Mouse (Mus musculus): ENCODE measurements around the gene Amh. TPM values are rescaled to one million over a fixed set of nuclear protein-coding genes. Genes with fewer than 3 reads are reported as not detected.
"Not testable (repeated sequence)": the region's sequence is repeated elsewhere in the genome, so short reads cannot be mapped to it uniquely, and the experiment has no call there.

Amh gene
- polyA plus RNA-seq, 1 experiment from 2014 or later: not detected

DNA sequence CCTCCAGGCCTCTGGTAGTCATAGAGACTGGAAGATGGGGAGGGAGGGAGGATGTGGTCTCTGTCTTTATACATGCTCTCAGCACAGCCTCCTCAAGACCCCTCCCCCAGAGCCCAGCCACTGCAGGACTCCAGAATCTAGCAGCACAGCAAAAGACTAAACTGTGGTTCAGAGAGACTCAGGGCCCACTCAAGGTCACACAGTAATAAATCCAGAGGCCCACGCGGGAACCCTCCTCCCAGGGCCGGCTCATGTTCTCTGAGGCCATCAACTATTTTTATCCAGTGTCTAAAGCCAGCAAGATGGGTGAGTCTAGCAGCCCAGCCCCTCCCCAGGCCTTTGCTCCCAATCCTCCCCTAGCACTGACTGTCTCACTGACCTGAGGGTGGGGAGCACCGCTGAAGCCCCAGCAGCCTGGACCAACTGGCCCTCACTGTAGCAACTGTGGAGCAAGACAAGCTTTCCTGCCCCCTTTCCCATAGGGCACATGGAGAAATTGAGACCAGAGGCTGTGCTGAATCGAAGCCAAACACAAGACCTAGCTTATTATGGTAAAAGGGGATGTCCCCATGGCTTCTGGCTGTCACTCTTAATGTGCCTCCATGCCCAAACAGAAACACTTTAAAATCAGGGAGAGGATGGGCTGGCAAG lies 7.5 kb downstream of the Amh start:
- no peaks in the 10 kb centered on the region for H3K36me3 ChIP-seq
- H3K27me3 ChIP-seq: peaks cover 57% of the 10 kb centered on the region
- ATAC-seq (ENCODE audit: low FRiP score, low read depth): no peak
- H3K4me1 ChIP-seq: peaks cover 26% of the 10 kb centered on the region
- no peak overlapping the region for H3K4me3 ChIP-seq
- 50% methylated on average over 5 of the region's 5 CpGs for WGBS
- no peaks in the 10 kb centered on the region for H3K9me3 ChIP-seq
- no peak overlapping the region for H3K9ac ChIP-seq
- no peak overlapping the region for H3K4me2 ChIP-seq (replicated peaks)
- H3K27ac ChIP-seq: no peak overlapping the region

DNA sequence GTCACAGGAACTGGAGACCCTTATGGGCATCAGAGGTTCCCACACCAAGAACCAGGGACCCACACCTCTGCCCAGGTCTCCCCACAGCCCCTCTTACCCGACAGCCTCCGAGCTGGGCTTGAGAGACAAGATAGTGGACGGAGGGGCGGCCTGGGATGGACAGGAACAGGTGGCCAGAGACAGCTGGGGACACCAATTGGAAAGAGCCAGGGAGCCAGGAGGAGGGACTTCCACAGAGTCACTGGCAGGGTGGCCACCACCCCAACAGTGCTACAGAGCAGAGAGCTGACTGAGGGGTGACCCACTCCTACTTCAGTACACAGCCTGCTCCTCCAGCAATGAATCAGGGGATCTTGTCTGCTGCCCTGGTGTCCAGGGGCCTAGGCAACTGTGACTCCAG lies 8.3 kb downstream of the Amh start, which contains the start of gene Jsrp1:
Jsrp1 (minus strand) TSS at position 133 of the 400 bp plus-strand sequence.
- Histone ChIP-seq H3K4me1 (peaks cover 18% of the 10 kb centered on the region), H3K27ac (no peak within 1 kb of the TSS), H3K36me3 (no peaks in the 10 kb centered on the region), H3K9ac (no peak within 1 kb of the TSS), H3K27me3 (peaks cover 50% of the 10 kb centered on the region), H3K9me3 (no peaks in the 10 kb centered on the region), H3K4me2 (replicated peaks) (no peak within 1 kb of the TSS), H3K4me3 (no peak within 1 kb of the TSS)
- 65% methylated on average over 4 of the region's 4 CpGs for WGBS
- ATAC-seq (ENCODE audit: low FRiP score, low read depth): no peak

DNA sequence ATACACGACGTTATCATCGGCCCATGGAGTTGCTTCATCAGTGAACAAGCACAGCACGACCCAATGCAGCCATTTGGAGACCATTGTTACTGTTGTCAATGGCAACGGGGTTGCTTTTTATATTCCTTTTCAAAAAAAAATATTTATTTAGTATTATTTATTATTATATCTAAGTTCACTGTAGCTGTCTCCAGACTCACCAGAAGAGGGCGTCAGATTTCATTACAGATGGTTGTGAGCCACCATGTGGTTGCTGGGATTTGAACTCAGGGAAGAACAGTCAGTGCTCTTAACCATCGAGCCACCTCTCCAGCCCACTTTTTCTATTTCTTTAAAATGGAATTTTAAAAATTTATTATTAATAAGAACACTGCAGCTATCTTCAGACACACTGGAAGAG lies 9.8 kb downstream of the Amh start:
- H3K9me3 ChIP-seq: no peaks in the 10 kb centered on the region
- no peak overlapping the region for H3K4me3 ChIP-seq
- 0 out of 2 replicates have a peak overlapping the region, but pooled peaks have one; percentile 15 for H3K9ac ChIP-seq
- ATAC-seq (ENCODE audit: low FRiP score, low read depth): no peak
- H3K4me2 ChIP-seq (replicated peaks): no peak overlapping the region
- peaks cover 8% of the 10 kb centered on the region for H3K4me1 ChIP-seq
- no peaks in the 10 kb centered on the region for H3K36me3 ChIP-seq
- 70% methylated on average over 7 of the region's 7 CpGs for WGBS
- H3K27ac ChIP-seq: no peak overlapping the region
- H3K27me3 ChIP-seq: peaks cover 36% of the 10 kb centered on the region

DNA sequence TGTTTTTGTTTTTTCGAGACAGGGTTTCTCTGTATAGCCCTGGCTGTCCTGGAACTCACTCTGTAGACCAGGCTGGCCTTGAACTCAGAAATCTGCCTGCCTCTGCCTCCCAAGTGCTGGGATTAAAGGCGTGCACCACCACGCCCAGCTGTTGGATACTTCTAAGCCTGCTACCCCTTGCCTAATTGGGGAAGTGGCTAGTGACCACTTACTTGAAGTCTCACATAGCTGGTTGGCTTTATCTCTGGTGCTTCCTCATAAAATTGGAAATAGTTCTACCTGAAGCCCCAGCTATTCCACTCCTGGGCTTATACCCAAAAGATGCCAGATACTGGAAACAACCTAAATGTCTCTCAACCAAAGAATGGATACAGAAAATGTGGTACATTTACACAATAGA lies 11.3 kb downstream of the Amh start:
- 70% methylated on average over 3 of the region's 3 CpGs for WGBS

DNA sequence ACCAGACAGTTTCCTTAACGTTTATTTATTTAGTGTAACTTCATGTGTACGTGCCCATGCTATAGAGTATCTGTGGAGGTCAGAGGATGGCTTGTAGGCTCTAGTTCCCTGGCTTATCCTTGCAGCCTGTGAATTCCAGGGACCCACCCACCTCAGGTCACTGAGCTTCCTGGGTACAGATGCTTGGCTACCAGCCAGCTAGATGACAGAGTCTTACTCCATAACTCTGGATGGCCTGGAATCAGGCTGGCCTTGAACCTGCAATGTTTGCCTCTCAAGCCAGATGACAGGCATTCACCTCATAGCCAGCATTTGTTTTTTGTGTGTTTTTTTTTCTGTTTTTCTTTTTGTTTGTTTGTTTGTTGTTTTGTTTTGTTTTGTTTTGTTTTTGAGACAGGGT lies 12.1 kb downstream of the Amh start:
- no peak overlapping the region for H3K4me2 ChIP-seq (replicated peaks)
- no peak overlapping the region for H3K4me3 ChIP-seq
- H3K9ac ChIP-seq: no peak overlapping the region
- H3K27me3 ChIP-seq: peaks cover 12% of the 10 kb centered on the region
- no peaks in the 10 kb centered on the region for H3K4me1 ChIP-seq
- ATAC-seq (ENCODE audit: low FRiP score, low read depth): no peak
- WGBS: 75% methylated on average over 2 of the region's 2 CpGs
- no peaks in the 10 kb centered on the region for H3K9me3 ChIP-seq
- H3K27ac ChIP-seq: no peak overlapping the region
- no peaks in the 10 kb centered on the region for H3K36me3 ChIP-seq

More for the DNA sequence above, 11.3 kb downstream of the Amh start:
- not testable (repeated sequence) for H3K4me2 ChIP-seq (replicated peaks); H3K9ac ChIP-seq; H3K36me3 ChIP-seq; H3K9me3 ChIP-seq; H3K4me1 ChIP-seq; H3K4me3 ChIP-seq; H3K27ac ChIP-seq; ATAC-seq (ENCODE audit: low FRiP score, low read depth)
- H3K27me3 ChIP-seq: peaks cover 20% of the 10 kb centered on the region

DNA sequence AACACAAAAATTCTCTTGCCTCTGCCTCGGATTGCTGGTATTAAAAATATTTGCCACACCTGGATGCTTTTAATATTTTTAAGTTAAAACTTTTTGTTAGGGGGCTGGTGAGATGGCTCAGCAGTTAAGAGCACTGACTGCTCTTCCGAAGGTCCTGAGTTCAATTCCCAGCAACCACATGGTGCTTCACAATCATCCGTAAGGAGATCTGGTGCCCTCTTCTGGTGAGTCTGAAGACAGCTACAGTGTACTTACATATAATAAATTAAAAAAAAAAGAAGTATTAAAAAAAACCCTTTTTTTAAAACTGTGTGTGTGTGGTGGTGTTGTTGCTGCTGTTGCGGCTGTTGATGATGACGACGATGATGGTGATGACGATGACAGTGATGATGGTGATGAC lies 12.9 kb downstream of the Amh start:
- not testable (repeated sequence) for H3K27ac ChIP-seq; H3K4me1 ChIP-seq; ATAC-seq (ENCODE audit: low FRiP score, low read depth); H3K9me3 ChIP-seq; H3K36me3 ChIP-seq; H3K27me3 ChIP-seq; H3K4me2 ChIP-seq (replicated peaks); H3K4me3 ChIP-seq; H3K9ac ChIP-seq
- 82% methylated on average over 7 of the region's 7 CpGs for WGBS

DNA sequence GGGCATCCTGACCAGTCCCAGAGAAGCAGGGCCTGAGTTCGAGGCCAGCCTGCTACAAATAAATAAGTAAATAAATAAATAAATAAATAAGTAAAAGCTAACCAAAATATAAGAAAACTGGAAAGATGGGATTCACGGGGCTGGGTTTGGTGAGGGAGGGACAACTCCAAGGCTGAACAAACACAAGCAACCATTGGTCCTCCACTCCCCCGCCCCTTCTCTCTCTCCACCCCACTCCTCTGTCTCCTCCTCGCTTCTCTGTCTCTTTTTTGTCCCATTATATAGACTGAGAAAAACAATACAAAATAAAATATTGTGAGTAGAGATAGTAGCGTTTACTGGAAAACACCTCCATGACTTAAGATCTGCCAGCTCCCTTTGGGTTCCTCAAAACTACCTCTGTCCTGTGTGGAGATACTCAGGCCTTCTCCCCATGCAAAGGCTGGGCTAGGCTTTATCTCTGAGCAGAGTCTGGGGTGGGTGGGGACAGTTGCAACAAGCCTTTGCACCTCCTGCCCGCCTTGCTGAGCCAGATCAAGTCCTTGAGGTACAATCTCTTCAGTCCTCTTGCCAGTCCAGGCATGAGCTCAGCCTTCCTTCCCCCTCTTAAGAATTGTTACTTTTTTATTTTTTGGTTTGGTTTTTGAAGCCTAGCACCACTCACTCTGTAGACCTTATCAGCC lies 13.7 kb downstream of the Amh start:
- H3K9ac ChIP-seq: no peak overlapping the region

DNA sequence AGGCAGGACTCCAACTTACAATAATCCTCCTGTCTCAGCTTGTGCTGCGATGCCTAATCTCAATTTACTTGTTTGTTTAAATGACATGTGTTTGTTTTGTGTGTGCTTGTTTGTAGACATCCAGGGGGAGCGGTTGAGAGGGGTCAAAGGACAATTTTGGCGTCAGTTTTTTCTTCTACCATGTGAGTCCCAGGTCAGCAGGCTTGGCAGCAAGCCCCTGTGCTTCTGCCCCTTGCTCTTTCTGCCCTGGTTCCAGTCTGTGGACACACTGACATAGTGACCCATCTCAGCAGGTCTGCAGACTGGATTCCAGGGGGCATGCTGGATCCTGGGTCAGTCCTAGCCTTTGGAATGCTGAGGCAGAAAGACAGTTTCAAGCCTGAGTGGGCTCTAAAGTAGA lies 14.4 kb downstream of the Amh start:
- no peaks in the 10 kb centered on the region for H3K9me3 ChIP-seq
- H3K27me3 ChIP-seq: no peaks in the 10 kb centered on the region
- ATAC-seq (ENCODE audit: low FRiP score, low read depth): no peak
- 57% methylated on average over 3 of the region's 3 CpGs for WGBS
- H3K9ac ChIP-seq: no peak overlapping the region
- H3K27ac ChIP-seq: no peak overlapping the region
- H3K4me1 ChIP-seq: no peaks in the 10 kb centered on the region
- no peak overlapping the region for H3K4me3 ChIP-seq
- H3K4me2 ChIP-seq (replicated peaks): no peak overlapping the region
- H3K36me3 ChIP-seq: no peaks in the 10 kb centered on the region

More for the DNA sequence above, 13.7 kb downstream of the Amh start:
- Histone ChIP-seq H3K9me3 (no peaks in the 10 kb centered on the region), H3K27me3 (no peaks in the 10 kb centered on the region), H3K4me1 (no peaks in the 10 kb centered on the region), H3K4me2 (replicated peaks) (no peak overlapping the region), H3K36me3 (no peaks in the 10 kb centered on the region), H3K4me3 (no peak overlapping the region), H3K27ac (no peak overlapping the region)
- WGBS: 58% methylated on average over 6 of the region's 6 CpGs
- no peak for ATAC-seq (ENCODE audit: low FRiP score, low read depth)

DNA sequence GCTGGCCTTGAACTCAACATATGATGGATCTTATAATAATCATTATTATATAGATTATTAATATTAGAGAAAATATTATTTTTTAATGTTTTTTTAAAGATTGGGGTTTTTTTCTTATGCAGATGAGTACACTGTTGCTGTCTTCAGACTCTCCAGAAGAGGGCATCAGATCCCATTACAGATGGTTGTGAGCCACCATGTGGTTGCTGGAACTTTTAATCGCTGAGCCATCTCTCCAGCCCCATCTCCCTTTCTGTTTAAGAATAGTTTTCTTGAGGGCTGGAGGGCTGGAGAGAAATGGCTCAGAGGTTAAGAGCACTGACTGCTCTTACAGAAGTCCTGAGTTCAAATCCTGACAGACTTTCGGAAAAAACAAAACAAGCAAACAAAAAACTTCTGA lies 16.9 kb downstream of the Amh start:
- WGBS: 50% methylated on average over 2 of the region's 2 CpGs
- Histone ChIP-seq H3K9ac (no peak overlapping the region), H3K36me3 (no peaks in the 10 kb centered on the region), H3K4me1 (no peaks in the 10 kb centered on the region), H3K4me3 (no peak overlapping the region), H3K27ac (no peak overlapping the region), H3K27me3 (no peaks in the 10 kb centered on the region), H3K9me3 (no peaks in the 10 kb centered on the region), H3K4me2 (replicated peaks) (no peak overlapping the region)
- no peak for ATAC-seq (ENCODE audit: low FRiP score, low read depth)

DNA sequence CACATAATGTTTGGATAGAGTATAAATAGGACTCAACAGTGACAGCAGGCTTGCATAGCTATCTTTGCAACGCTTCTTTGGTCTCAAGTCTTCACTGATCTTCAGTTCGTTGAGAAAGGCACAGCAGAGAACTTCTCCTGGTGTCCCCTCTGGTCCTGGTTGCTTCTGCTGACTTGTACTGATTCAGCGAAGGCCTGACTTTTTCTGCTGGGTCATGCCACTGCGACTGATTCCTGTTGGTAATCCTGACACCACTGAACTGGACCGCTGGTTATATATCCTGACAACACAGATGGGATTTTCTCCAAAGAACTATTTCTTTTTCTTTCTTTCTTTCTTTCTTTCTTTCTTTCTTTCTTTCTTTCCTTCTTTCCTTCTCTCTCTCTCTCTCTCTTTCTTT lies 17.5 kb downstream of the Amh start:
- peaks cover 1% of the 10 kb centered on the region for H3K4me1 ChIP-seq
- no peaks in the 10 kb centered on the region for H3K36me3 ChIP-seq
- no peak overlapping the region for H3K4me2 ChIP-seq (replicated peaks)
- no peaks in the 10 kb centered on the region for H3K9me3 ChIP-seq
- no peaks in the 10 kb centered on the region for H3K27me3 ChIP-seq
- 91% methylated on average over 5 of the region's 5 CpGs for WGBS
- no peak overlapping the region for H3K27ac ChIP-seq
- no peak for ATAC-seq (ENCODE audit: low FRiP score, low read depth)
- no peak overlapping the region for H3K9ac ChIP-seq
- H3K4me3 ChIP-seq: no peak overlapping the region

DNA sequence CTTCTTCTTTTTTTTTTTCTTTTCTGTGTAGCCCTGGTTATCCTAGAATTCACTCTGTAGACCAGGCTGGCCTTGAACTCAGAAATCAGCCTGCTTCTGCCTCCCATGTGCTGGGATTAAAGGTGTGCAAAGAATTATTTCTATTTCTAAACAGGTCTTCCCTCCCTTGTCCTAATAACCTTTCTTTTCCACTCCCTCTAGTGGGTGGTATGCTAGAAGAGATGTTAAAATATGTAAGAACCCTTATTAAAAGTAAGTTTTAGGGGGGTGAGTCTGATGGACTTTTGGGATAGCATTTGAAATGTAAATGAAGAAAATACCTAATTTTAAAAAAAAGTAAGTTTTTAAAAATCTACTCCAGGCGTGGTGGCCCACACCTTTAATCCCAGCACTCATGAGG lies 18.3 kb downstream of the Amh start:
- H3K4me2 ChIP-seq (replicated peaks): no peak overlapping the region
- no peak overlapping the region for H3K27ac ChIP-seq
- no peaks in the 10 kb centered on the region for H3K9me3 ChIP-seq
- H3K36me3 ChIP-seq: no peaks in the 10 kb centered on the region; the same call in 1 of the 2 replicates
- no peaks in the 10 kb centered on the region for H3K27me3 ChIP-seq
- 90% methylated on average over 1 of the region's 1 CpGs for WGBS
- no peak overlapping the region for H3K9ac ChIP-seq
- H3K4me3 ChIP-seq: no peak overlapping the region
- ATAC-seq (ENCODE audit: low FRiP score, low read depth): no peak
- H3K4me1 ChIP-seq: peaks cover 9% of the 10 kb centered on the region

DNA sequence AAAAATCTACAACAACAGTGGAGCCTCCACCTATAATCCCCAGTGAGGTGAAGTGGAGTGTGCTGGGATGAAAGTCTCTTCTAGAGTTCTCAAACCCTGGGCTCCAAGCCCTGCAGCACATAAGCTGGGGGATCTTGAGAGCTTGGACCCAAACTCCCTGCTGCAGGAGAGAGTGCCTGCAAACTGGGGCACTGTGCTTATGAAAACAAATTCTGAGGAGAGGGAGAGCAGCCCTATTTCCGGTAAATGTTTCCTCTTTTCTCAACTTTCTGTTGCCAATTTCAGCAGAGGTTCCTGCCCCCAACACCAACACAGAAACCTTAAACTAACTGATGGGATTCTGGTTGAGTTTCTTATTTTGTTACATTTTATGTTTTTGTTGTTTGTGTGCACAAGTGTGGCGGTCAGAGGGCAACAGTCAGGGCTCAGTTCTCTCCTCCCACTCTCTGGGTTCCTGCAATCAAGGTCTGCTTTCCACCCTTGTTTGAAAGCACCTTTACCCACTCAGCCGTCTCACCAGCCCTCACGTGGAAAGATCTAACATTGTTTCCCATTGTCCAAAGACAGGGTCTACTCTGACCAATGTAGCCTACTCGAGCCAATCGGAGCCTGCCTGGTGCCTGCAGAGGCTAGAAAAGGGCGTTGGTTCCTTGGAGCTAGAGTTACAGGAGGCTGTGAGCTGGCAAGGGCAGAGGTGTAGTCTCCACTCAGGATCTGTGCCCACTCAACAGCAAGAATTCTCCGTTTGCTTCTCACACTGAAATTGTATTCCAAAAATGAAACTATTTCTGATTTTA lies 19.0 kb downstream of the Amh start:
- WGBS: 66% methylated on average over 8 of the region's 8 CpGs
- Histone ChIP-seq H3K4me2 (replicated peaks) (no peak overlapping the region), H3K27me3 (no peaks in the 10 kb centered on the region), H3K9ac (0 out of 2 replicates have a peak overlapping the region, but pooled peaks have one; percentile 13), H3K4me1 (peaks cover 14% of the 10 kb centered on the region), H3K9me3 (no peaks in the 10 kb centered on the region), H3K27ac (no peak overlapping the region), H3K4me3 (no peak overlapping the region), H3K36me3 (peaks cover under 1% of the 10 kb centered on the region)
- ATAC-seq (ENCODE audit: low FRiP score, low read depth): no peak
